Mouse (Mus musculus): ENCODE measurements around the gene Mif4gd. TPM values are rescaled to one million over a fixed set of nuclear protein-coding genes. Genes with fewer than 3 reads are reported as not detected.
A peak's percentile ranks its signal among the peaks of the same experiment; 100 is the strongest.

Gene Mif4gd
- polyA plus RNA-seq, 1 experiment from 2014 or later, result 8.8 TPM

DNA sequence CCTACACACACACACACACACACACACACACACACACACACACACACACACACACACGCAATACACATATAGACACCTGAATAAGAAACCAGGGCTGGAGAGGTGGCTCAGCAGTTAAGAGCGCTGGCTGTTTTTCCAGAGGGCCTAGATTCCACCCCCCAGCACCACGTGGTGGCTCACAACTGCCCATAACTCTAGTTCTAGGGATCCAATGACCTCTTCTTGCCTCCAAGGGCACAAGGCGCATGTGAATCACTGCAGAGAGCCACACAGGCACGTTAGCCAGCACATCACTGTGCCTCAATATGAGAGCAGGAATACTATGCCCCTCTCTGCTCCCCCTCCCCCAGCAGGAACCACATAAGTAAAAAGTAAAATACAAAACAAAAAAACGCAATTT, 4.1 kb upstream of the Mif4gd start:
- Histone ChIP-seq H3K27me3 (peaks cover 17% of the 10 kb centered on the region), H3K4me3 (replicated peaks) (no peak overlapping the region), H3K36me3 (peaks cover 51% of the 10 kb centered on the region), H3K4me2 (replicated peaks) (no peak overlapping the region), H3K4me1 (replicated peaks) (peaks cover 16% of the 10 kb centered on the region), H3K27ac (no peak overlapping the region), H3K9me3 (no peaks in the 10 kb centered on the region), H3K9ac (replicated peaks) (no peak overlapping the region)
- 86% methylated on average over 6 of the region's 6 CpGs for WGBS
- ATAC-seq, result no peak

GRCm38 (mm10) chr11:115616371-115616770, 3.6 kb upstream of the Mif4gd start:
- H3K4me1 ChIP-seq (replicated peaks), result peaks cover 19% of the 10 kb centered on the region
- no peak overlapping the region for H3K4me2 ChIP-seq (replicated peaks)
- H3K27ac ChIP-seq, result no peak overlapping the region
- H3K4me3 ChIP-seq (replicated peaks), result no peak overlapping the region
- 95% methylated on average over 7 of the region's 7 CpGs for WGBS
- no peaks in the 10 kb centered on the region for H3K9me3 ChIP-seq
- no peak overlapping the region for H3K9ac ChIP-seq (replicated peaks)
- H3K27me3 ChIP-seq, result peaks cover 18% of the 10 kb centered on the region
- no peak for ATAC-seq
- peaks cover 48% of the 10 kb centered on the region for H3K36me3 ChIP-seq

DNA sequence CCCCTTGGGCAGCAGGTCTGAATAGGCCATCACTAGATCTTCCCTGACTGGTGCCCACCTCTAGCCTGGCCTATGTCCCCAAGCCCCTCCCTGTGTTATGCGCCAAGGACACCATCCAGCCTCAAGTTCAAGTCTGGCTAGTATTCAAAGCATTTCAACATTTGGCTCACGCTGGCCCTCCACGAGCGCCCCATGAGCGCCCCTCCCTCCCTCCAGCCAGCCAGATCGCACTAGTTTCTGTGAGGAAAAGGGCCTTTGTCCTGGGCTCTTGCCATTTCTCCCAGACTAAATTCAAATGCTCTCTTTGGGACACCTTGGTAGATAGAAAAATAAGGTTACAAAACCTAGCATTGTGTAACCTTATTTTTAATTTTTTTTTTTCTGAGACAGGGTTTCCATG, 3.1 kb upstream of the Mif4gd start:
- H3K4me2 ChIP-seq (replicated peaks), result no peak overlapping the region
- peaks cover 21% of the 10 kb centered on the region for H3K27me3 ChIP-seq
- WGBS, result 93% methylated on average over 6 of the region's 6 CpGs
- no peak overlapping the region for H3K27ac ChIP-seq
- 0 out of 2 replicates have a peak overlapping the region, but pooled peaks have one; percentile 11 for H3K9ac ChIP-seq (replicated peaks)
- ATAC-seq, result no peak
- H3K36me3 ChIP-seq, result peaks cover 44% of the 10 kb centered on the region
- no peak overlapping the region for H3K4me3 ChIP-seq (replicated peaks)
- H3K4me1 ChIP-seq (replicated peaks), result peaks cover 19% of the 10 kb centered on the region
- no peaks in the 10 kb centered on the region for H3K9me3 ChIP-seq

DNA sequence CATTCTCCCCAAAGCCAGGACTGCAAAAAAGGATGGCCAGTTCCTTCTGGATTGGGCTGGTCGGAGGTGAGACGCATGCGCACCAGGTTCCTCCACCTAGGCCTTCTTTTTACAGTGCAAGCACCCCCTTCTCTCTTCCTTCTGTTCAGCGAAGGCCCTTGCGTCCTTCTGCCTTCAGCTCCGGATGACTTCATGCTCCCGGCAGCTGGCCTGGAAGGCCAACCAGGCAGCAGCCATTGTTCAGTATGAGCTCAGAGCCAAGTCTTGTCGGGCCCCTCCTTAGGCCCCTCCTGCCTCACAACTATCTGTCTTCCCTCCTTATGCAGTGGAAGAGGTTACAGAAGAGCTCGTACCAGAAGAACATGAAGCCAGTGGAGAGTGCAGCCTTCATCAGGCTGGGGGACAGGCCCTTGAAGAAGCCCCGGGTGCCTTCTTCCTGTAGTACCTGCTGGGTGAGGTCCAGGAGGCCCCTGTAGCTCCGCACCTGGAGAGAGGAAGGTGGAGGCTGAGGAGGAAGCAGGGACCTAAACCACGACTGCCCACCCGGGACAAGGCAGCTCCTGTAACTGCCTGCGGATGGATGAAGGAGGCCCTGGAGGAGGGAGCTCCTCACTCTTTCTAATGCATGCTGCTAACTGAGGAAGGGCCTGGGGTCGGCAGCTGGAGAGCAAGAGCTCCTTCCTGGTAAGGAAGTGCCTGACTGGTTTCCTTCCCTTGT, 2.5 kb upstream of the Mif4gd start:
- Histone ChIP-seq H3K4me2 (replicated peaks) (no peak overlapping the region), H3K27ac (no peak overlapping the region), H3K27me3 (peaks cover 21% of the 10 kb centered on the region), H3K9me3 (no peaks in the 10 kb centered on the region), H3K9ac (replicated peaks) (0 out of 2 replicates have a peak overlapping the region, but pooled peaks have one; percentile 11), H3K36me3 (peaks cover 38% of the 10 kb centered on the region), H3K4me1 (replicated peaks) (peaks cover 19% of the 10 kb centered on the region), H3K4me3 (replicated peaks) (no peak overlapping the region)
- WGBS, result 87% methylated on average over 15 of the region's 15 CpGs
- ATAC-seq, result no peak

DNA sequence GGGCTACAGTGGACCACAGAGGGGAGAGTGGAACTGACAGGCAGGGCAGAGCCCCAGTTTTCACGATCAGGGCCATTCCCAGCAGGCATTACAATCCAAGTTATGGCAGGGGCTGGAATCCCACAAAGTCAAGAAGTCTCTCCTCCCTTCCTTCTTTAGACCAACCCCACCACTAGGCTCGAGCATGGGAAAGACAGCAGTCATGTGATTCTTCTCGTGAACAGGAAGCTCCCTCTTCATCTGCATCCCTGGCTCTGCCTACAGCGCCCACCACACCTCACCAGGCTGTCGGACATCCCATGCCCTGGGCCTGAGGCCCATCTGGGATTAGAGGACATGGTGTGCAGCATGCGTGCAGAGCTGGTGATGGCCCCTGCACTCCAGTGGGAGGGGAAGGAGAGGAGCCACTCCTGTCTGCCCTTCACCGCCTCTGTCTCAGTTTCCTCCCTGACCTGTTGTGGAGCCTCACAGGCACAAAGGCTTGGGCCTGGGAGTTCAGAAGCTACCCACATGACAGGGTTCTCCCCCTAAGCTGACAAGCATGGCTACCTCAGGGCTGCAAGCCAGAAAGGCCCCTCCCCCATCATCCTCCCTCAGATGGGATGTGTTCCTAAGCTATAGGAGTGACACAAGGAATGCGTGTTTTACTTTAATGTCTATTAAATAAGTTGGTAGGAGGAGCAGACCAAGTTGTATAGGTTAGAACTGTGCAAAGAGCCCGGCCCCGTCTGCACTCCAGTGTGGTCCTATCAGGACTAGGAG, 1.8 kb upstream of the Mif4gd start:
- no peak for ATAC-seq
- Histone ChIP-seq H3K4me1 (replicated peaks) (peaks cover 19% of the 10 kb centered on the region), H3K4me3 (replicated peaks) (no peak overlapping the region), H3K27me3 (peaks cover 21% of the 10 kb centered on the region), H3K9me3 (no peaks in the 10 kb centered on the region), H3K27ac (no peak overlapping the region), H3K4me2 (replicated peaks) (no peak overlapping the region), H3K9ac (replicated peaks) (0 out of 2 replicates have a peak overlapping the region, but pooled peaks have one; percentile 20), H3K36me3 (peaks cover 31% of the 10 kb centered on the region)
- WGBS, result 82% methylated on average over 10 of the region's 10 CpGs

DNA sequence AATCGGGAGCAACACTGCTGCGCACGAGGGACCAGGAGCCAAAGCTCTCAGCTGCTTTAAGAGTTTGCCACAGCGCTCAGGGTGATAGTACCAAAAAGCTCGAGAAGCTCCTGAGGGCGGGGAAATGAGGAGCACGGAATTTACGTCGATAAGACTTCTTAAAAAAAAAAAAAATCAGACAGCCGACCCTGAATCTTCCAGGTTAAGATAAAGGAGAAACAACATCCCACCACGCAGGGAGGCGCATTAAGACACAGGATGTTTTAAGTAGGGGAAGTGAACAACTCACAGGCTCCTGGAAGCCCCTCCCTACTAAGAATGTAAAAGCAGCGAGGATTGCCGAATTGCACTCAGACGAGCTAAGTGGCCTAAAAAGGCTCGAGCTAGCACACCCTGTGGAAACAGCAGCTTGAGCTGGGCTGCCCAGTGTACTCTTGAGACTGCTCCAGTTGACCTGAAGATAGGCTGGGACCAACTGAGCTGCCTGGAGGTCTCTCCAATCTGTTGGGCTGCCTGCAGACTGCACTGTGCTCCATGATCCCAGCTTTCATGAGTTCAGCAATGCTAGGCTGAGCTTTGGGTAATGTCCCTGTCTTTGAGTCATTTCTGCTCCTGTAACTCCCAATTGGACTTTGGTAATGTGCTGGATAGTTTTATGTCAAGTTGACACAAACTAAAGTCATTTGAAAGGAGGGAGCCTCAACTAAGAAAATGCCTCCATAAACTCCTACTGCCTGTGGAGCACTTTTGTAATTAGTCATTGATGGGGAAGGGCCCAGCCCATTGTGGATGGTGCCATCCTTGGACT, 573 bp upstream of the Mif4gd start:
- Histone ChIP-seq H3K27ac (peak overlapping the region; percentile 79; the same call in 1 of the 2 replicates), H3K36me3 (peaks cover 43% of the 10 kb centered on the region), H3K4me1 (replicated peaks) (peaks cover 19% of the 10 kb centered on the region), H3K4me2 (replicated peaks) (peak overlapping the region; percentile 86), H3K4me3 (replicated peaks) (peak overlapping the region; percentile 58), H3K27me3 (peaks cover 21% of the 10 kb centered on the region), H3K9ac (replicated peaks) (peak overlapping the region; percentile 78), H3K9me3 (no peaks in the 10 kb centered on the region)
- WGBS, result under 1% methylated on average over 16 of the region's 16 CpGs
- no peak for ATAC-seq

DNA sequence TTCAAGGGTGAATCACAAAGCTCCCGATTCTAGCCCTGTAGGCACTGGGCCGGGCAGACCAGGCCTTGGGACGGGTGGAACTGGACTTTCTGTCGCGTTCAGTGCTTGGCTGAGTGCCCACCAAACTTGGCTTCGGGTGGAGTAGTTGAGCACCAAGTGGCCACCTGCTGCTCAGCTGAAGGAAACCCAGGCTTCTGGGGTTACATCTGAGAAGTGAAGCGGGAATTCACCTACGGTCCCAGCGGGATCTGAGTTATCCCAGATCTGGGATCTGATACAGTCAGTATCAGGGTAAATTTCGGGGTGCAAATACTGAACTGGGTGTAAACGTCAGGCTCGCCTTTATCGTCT, 735 bp downstream of the Mif4gd start:
- peak overlapping the region; percentile 52 for H3K27ac ChIP-seq
- H3K4me1 ChIP-seq (replicated peaks), result peaks cover 19% of the 10 kb centered on the region
- no peak for ATAC-seq
- peaks cover 46% of the 10 kb centered on the region for H3K36me3 ChIP-seq
- H3K4me3 ChIP-seq (replicated peaks), result peak overlapping the region; percentile 58
- H3K9ac ChIP-seq (replicated peaks), result peak overlapping the region; percentile 78
- no peaks in the 10 kb centered on the region for H3K9me3 ChIP-seq
- H3K4me2 ChIP-seq (replicated peaks), result peak overlapping the region; percentile 86
- WGBS, result 3% methylated on average over 13 of the region's 13 CpGs
- peaks cover 21% of the 10 kb centered on the region for H3K27me3 ChIP-seq

DNA sequence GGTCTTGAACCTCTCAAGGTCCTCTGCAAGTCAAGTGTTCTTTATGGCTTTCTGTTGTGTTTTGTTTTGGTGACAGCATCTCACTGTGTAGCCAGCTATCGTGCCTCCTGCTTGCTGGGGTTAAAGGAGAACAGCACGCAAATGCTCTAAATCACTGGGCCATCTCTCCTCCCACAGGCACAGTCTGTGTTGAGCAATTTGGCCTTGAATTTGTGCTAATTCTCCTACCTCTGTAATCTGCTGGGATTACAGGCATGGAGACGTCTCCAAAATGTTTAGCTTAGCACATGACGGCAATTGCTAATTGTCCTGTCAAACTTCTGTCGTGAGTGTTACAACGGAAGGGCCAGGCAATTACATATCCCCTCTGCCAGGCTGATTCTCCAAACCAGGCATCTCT, 1.6 kb downstream of the Mif4gd start:
- ATAC-seq, result no peak
- Histone ChIP-seq H3K4me1 (replicated peaks) (peaks cover 19% of the 10 kb centered on the region), H3K36me3 (peaks cover 53% of the 10 kb centered on the region), H3K4me2 (replicated peaks) (no peak overlapping the region), H3K9me3 (no peaks in the 10 kb centered on the region), H3K27me3 (peaks cover 21% of the 10 kb centered on the region), H3K9ac (replicated peaks) (no peak overlapping the region), H3K4me3 (replicated peaks) (no peak overlapping the region), H3K27ac (no peak overlapping the region)
- 71% methylated on average over 6 of the region's 6 CpGs for WGBS

DNA sequence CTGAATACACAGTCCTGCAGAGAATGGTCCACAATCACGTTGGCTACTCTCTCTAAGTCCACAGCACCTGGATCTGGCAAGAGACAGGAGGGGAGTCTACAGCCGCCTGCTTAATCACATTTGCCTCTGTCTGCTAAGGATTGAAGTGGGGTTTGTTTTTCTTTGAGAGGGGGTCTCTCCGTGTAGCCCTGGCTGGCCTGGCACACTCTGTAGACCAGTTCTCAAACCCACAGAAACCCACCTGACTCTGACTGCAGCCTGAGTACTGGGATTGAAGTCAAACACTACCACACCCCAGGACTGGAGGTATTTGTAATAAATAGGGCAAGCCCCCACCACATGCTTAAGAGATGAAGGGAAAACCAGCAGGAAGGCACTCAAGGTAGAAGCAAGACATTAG, 3.2 kb downstream of the Mif4gd start:
- ATAC-seq, result no peak
- no peak overlapping the region for H3K4me3 ChIP-seq (replicated peaks)
- peaks cover 45% of the 10 kb centered on the region for H3K36me3 ChIP-seq
- peaks cover 30% of the 10 kb centered on the region for H3K4me1 ChIP-seq (replicated peaks)
- H3K4me2 ChIP-seq (replicated peaks), result no peak overlapping the region
- H3K9ac ChIP-seq (replicated peaks), result no peak overlapping the region
- H3K9me3 ChIP-seq, result no peaks in the 10 kb centered on the region
- 78% methylated on average over 3 of the region's 3 CpGs for WGBS
- no peak overlapping the region for H3K27ac ChIP-seq
- H3K27me3 ChIP-seq, result peaks cover 17% of the 10 kb centered on the region

GRCm38 (mm10) chr11:115608421-115609399, 4.1 kb downstream of the Mif4gd start:
- Histone ChIP-seq H3K36me3 (peaks cover 41% of the 10 kb centered on the region), H3K4me3 (replicated peaks) (no peak overlapping the region), H3K4me2 (replicated peaks) (no peak overlapping the region), H3K4me1 (replicated peaks) (peaks cover 31% of the 10 kb centered on the region), H3K9me3 (no peaks in the 10 kb centered on the region), H3K9ac (replicated peaks) (no peak overlapping the region), H3K27me3 (peaks cover 9% of the 10 kb centered on the region), H3K27ac (no peak overlapping the region)
- ATAC-seq, result no peak
- WGBS, result 81% methylated on average over 23 of the region's 23 CpGs

- ATAC-seq, result no peak
- no peak overlapping the region for H3K9ac ChIP-seq (replicated peaks)
- H3K4me1 ChIP-seq (replicated peaks), result peaks cover 29% of the 10 kb centered on the region
- WGBS, result 94% methylated on average over 18 of the region's 18 CpGs
- no peak overlapping the region for H3K4me3 ChIP-seq (replicated peaks)
- H3K27ac ChIP-seq, result no peak overlapping the region
- H3K36me3 ChIP-seq, result peaks cover 41% of the 10 kb centered on the region
- H3K27me3 ChIP-seq, result 0 out of 2 replicates have a peak, but pooled peaks cover 4% of the 10 kb centered on the region
- no peak overlapping the region for H3K4me2 ChIP-seq (replicated peaks)
- no peaks in the 10 kb centered on the region for H3K9me3 ChIP-seq
These were observed 6.0 kb downstream of the Mif4gd start for GRCm38 (mm10) chr11:115606733-115607132.
